Mouse (Mus musculus) Patski (cell line): ENCODE data around the gene Sh3tc1. TPM values are rescaled to one million over a fixed set of nuclear protein-coding genes. Genes with fewer than 3 reads are reported as not detected.

Source experiments
- ATAC-seq: fragments of 100-300 bp; one replicate; pipeline ENCODE4 v1.8.0; 2021
- CTCF ChIA-PET: fragments of 350-600 bp; sonication (Branson Sonifier 250); formaldehyde crosslinking; loops from one replicate; lab custom pipeline; 2022; ENCODE audit warnings: inconsistent platforms; lab: Charles Lee
- POLR2A ChIA-PET: fragments of 350-600 bp; sonication (Branson Sonifier 250); formaldehyde crosslinking; loops from one replicate; lab custom pipeline; 2022; ENCODE audit warnings: antibody characterized with exemption, inconsistent platforms; lab: Charles Lee
- DNase-seq: peaks from one replicate; pipeline ENCODE4 v3.0.0-alpha.2; 2011; ENCODE audit warnings: low read depth, low spot score
- H3K27me3 ChIP-seq: fragments of 371-371 bp; one replicate; pipeline ENCODE4 v1.5.1; 2021
- CTCF ChIP-seq: fragments of 100-300 bp; IDR thresholded peaks from one replicate; pipeline ENCODE4 v1.5.1; 2021
- in situ Hi-C: fragments of 300-500 bp; cut with MboI; formaldehyde crosslinking; loops from 3 replicates; pipeline ENCODE4 v1.11.1; 2018; ENCODE audit warnings: low pct_unique_long_range_greater_than_20kb, mixed read lengths
- polyA plus RNA-seq: library from polyadenylated mRNA; unstranded; gene quantifications from one replicate; pipeline ENCODE4 v1.2.3, GENCODE M21; 2021

Sh3tc1 gene
- polyA plus RNA-seq, 1 experiment from 2014 or later, result 25.1 TPM

- DNase-seq (no peak), ATAC-seq (no peak)
- ChIA-PET CTCF (interaction anchor here (0.8 to 6.5 kb wide), 2 partner anchors 11 to 44 kb away, joined by 4 to 61 read pairs; no protein-coding TSS in a partner anchor), POLR2A (interaction anchor here (1.2 kb wide), 1 partner anchor 15 kb away, joined by 3 read pairs; no protein-coding TSS in a partner anchor)
- in situ Hi-C loops, result loop anchor here (5.0 kb wide), 1 partner anchor 119 kb away; no protein-coding TSS in a partner anchor
- no peaks in the 10 kb centered on the region for H3K27me3 ChIP-seq
- TF ChIP-seq CTCF, result no peak
These were observed 28.9 kb downstream of the Sh3tc1 start for GRCm38 (mm10) chr5:35710931-35711330.

GRCm38 (mm10) chr5:35710481-35710880 is 29.3 kb downstream of the Sh3tc1 start:
- CTCF ChIA-PET, result interaction anchor here (0.8 to 6.5 kb wide), 4 partner anchors 7 to 45 kb away, joined by 3 to 61 read pairs (median 4); no protein-coding TSS in a partner anchor
- POLR2A ChIA-PET, result interaction anchor here (1.2 kb wide), 1 partner anchor 15 kb away, joined by 3 read pairs; no protein-coding TSS in a partner anchor
- no peak for ATAC-seq
- no peaks in the 10 kb centered on the region for H3K27me3 ChIP-seq
- DNase-seq, result no peak
- in situ Hi-C loops, result loop anchor here (5.0 kb wide), 1 partner anchor 118 kb away; no protein-coding TSS in a partner anchor
- TF ChIP-seq CTCF, result no peak

GRCm38 (mm10) chr5:35705411-35705810 is 34.4 kb downstream of the Sh3tc1 start:
- POLR2A ChIA-PET, result no interaction called here
- no peaks in the 10 kb centered on the region for H3K27me3 ChIP-seq
- CTCF ChIA-PET, result interaction anchor here (0.6 to 1.8 kb wide), 2 partner anchors 49 to 110 kb away, joined by 3 to 4 read pairs; no protein-coding TSS in a partner anchor
- DNase-seq, result no peak
- in situ Hi-C loops, result no loop called here
- ATAC-seq, result no peak
- TF ChIP-seq CTCF, result no peak

- DNase-seq, result no peak
- no peak for TF ChIP-seq CTCF
- in situ Hi-C loops, result no loop called here
- no peaks in the 10 kb centered on the region for H3K27me3 ChIP-seq
- ChIA-PET POLR2A (no interaction called here), CTCF (interaction anchor here (1.5 to 1.7 kb wide), 2 partner anchors 10 to 43 kb away, joined by 4 to 8 read pairs; no protein-coding TSS in a partner anchor)
- ATAC-seq, result no peak
These were observed 36.0 kb downstream of the Sh3tc1 start for GRCm38 (mm10) chr5:35703814-35704213.

GRCm38 (mm10) chr5:35703183-35703582 is 36.6 kb downstream of the Sh3tc1 start:
- POLR2A ChIA-PET, result no interaction called here
- no peak for TF ChIP-seq CTCF
- CTCF ChIA-PET, result interaction anchor here (1.5 to 1.7 kb wide), 2 partner anchors 11 to 43 kb away, joined by 4 to 8 read pairs; no protein-coding TSS in a partner anchor
- ATAC-seq (no peak), DNase-seq (no peak)
- no peaks in the 10 kb centered on the region for H3K27me3 ChIP-seq
- in situ Hi-C loops, result no loop called here

- in situ Hi-C loops, result no loop called here
- TF ChIP-seq CTCF, result no peak
- H3K27me3 ChIP-seq, result no peaks in the 10 kb centered on the region
- ChIA-PET CTCF (interaction anchor here (1.2 to 5.5 kb wide), 6 partner anchors 9 to 156 kb away, joined by 3 to 61 read pairs (median 8); partner anchors contain the start of gene Ablim2), POLR2A (no interaction called here)
- ATAC-seq (no peak), DNase-seq (no peak)
These were observed 37.1 kb downstream of the Sh3tc1 start for GRCm38 (mm10) chr5:35702582-35703140.

GRCm38 (mm10) chr5:35701042-35701441 is 38.7 kb downstream of the Sh3tc1 start:
- ChIA-PET POLR2A (interaction anchor here (1.1 kb wide), 2 partner anchors 8 to 14 kb away, joined by 3 read pairs; no protein-coding TSS in a partner anchor), CTCF (interaction anchor here (1.1 to 5.5 kb wide), 18 partner anchors 11 to 155 kb away, joined by 3 to 61 read pairs (median 5); partner anchors contain the start of genes Ablim2, Htra3 and Trmt44)
- no peak for DNase-seq
- ATAC-seq, result peak; percentile 37
- no peak for TF ChIP-seq CTCF
- in situ Hi-C loops, result no loop called here
- no peaks in the 10 kb centered on the region for H3K27me3 ChIP-seq

GRCm38 (mm10) chr5:35695815-35696214 is 44.0 kb downstream of the Sh3tc1 start:
- ChIA-PET POLR2A (interaction anchor here (0.9 kb wide), 1 partner anchor 15 kb away, joined by 3 read pairs; no protein-coding TSS in a partner anchor), CTCF (interaction anchor here (1.1 kb wide), 2 partner anchors 11 to 13 kb away, joined by 3 to 4 read pairs; no protein-coding TSS in a partner anchor)
- TF ChIP-seq CTCF, result no peak
- no peaks in the 10 kb centered on the region for H3K27me3 ChIP-seq
- DNase-seq (no peak), ATAC-seq (no peak)
- in situ Hi-C loops, result no loop called here

GRCm38 (mm10) chr5:35693638-35694037 is 46.1 kb downstream of the Sh3tc1 start:
- no peaks in the 10 kb centered on the region for H3K27me3 ChIP-seq
- ChIA-PET POLR2A (interaction anchor here (0.6 to 1.4 kb wide), 3 partner anchors 12 to 129 kb away, joined by 3 to 4 read pairs (median 3); no protein-coding TSS in a partner anchor), CTCF (interaction anchor here (0.8 to 2.0 kb wide), 5 partner anchors 20 to 98 kb away, joined by 3 to 8 read pairs (median 6); no protein-coding TSS in a partner anchor)
- in situ Hi-C loops, result no loop called here
- no peak for TF ChIP-seq CTCF
- DNase-seq (no peak), ATAC-seq (no peak)

- POLR2A ChIA-PET, result no interaction called here
- peak; percentile 94 for DNase-seq
- CTCF ChIA-PET, result interaction anchor here (1.8 to 3.3 kb wide), 3 partner anchors 9 to 22 kb away, joined by 5 to 12 read pairs (median 7); no protein-coding TSS in a partner anchor
- in situ Hi-C loops, result no loop called here
- TF ChIP-seq CTCF, result no peak
- H3K27me3 ChIP-seq, result no peaks in the 10 kb centered on the region
- peak; percentile 20 for ATAC-seq
These were observed 48.5 kb downstream of the Sh3tc1 start for GRCm38 (mm10) chr5:35691246-35691645.
